Comparison of ENCODE assay signal across 26 mouse cellular contexts in the genomic region with DNA sequence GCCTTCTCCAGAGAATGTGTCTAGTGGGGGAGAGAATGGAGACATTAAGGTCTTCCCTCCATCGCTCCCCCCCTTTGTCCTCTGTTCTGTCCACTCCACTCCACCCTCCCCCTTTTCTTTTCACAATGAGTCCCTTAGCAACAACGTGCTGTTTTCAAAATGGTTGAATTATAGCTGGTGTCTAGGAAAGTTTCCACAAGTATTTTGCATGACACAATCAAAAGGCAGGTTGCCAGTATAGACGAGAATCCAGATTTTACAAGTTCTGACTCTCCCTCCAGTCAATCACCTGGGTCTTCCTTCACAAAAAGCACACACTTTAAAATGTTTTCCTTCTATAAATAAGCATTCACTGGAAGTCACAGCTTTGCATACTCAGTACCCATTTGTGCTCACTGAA. TPM values are rescaled to one million over a fixed set of nuclear protein-coding genes. Genes with fewer than 3 reads are reported as not detected.
"Had no signal": no experiment of that assay in that cellular context is flagged by ENCODE, and none has a peak within 500 bp of the region (broad histone marks: within the 10 kb centered on the region; RNA-seq: fewer than 3 reads in every experiment).

No protein-coding gene starts in this region.

- H3K36me3 ChIP-seq: intestine, embryonic 15.5 days; limb, embryonic 12.5 days; liver, embryonic 12.5 days; liver, embryonic 15.5 days; lung, embryonic 15.5 days; neural tube, embryonic 12.5 days; neural tube, embryonic 15.5 days; stomach, embryonic 15.5 days had no signal

- H3K9me3 ChIP-seq: intestine, embryonic 15.5 days; limb, embryonic 12.5 days; liver, embryonic 12.5 days; liver, embryonic 15.5 days; lung, embryonic 15.5 days; neural tube, embryonic 12.5 days; neural tube, embryonic 15.5 days; stomach, embryonic 15.5 days had no signal

- H3K9ac ChIP-seq: intestine, embryonic 15.5 days; limb, embryonic 12.5 days; liver, embryonic 12.5 days; liver, embryonic 15.5 days; lung, embryonic 15.5 days; neural tube, embryonic 12.5 days; neural tube, embryonic 15.5 days; stomach, embryonic 15.5 days had no signal

- H3K4me1 ChIP-seq: intestine, embryonic 15.5 days; liver, embryonic 12.5 days; lung, embryonic 15.5 days; stomach, embryonic 15.5 days had no signal

- H3K27me3 ChIP-seq: intestine, embryonic 15.5 days; limb, embryonic 12.5 days; lung, embryonic 15.5 days; neural tube, embryonic 12.5 days; neural tube, embryonic 15.5 days; stomach, embryonic 15.5 days had no signal

- DNase-seq: kidney, adult 11 months; kidney, adult 9 months; kidney, postnatal 25 days; layer of hippocampus, adult 9-11 months; lung, adult 18-20 months; lung, postnatal 36 days; midbrain, embryonic 14.5 days; right cerebral cortex, adult 18-20 months; right cerebral cortex, postnatal 14 days; spleen, adult 18-20 months; thymus, postnatal 25 days had no signal

- ATAC-seq: intestine, embryonic 15.5 days; liver, embryonic 12.5 days had no signal

- H3K4me2 ChIP-seq: intestine, embryonic 15.5 days; limb, embryonic 12.5 days; liver, embryonic 12.5 days; liver, embryonic 15.5 days; lung, embryonic 15.5 days; midbrain, embryonic 11.5 days; neural tube, embryonic 12.5 days; neural tube, embryonic 15.5 days; stomach, embryonic 15.5 days had no signal

- H3K4me3 ChIP-seq: intestine, embryonic 15.5 days; layer of hippocampus, adult 2 months; limb, embryonic 12.5 days; liver, embryonic 12.5 days; liver, embryonic 15.5 days; lung, embryonic 15.5 days; neural tube, embryonic 12.5 days; neural tube, embryonic 15.5 days; stomach, embryonic 15.5 days had no signal

- H3K27ac ChIP-seq: intestine, embryonic 15.5 days; layer of hippocampus, adult 2 months; limb, embryonic 12.5 days; liver, embryonic 12.5 days; liver, embryonic 15.5 days; lung, embryonic 15.5 days; neural tube, embryonic 12.5 days; neural tube, embryonic 15.5 days; stomach, embryonic 15.5 days had no signal

RNA-seq across cellular contexts. Expression of a gene that starts 4.6 kb away (rescaled TPM):
- total RNA-seq: layer of hippocampus, adult 2 months; layer of hippocampus, postnatal 25 days; left cerebral cortex, adult 18-20 months; left cerebral cortex, postnatal 25 days; megakaryocyte-erythroid progenitor cell, adult 5-6 weeks had no signal

RNA-seq across cellular contexts. Expression of a gene that starts 43.8 kb away (rescaled TPM):
- total RNA-seq: layer of hippocampus, adult 2 months; layer of hippocampus, postnatal 25 days; left cerebral cortex, postnatal 25 days; megakaryocyte-erythroid progenitor cell, adult 5-6 weeks had no signal
- polyA plus RNA-seq: intestine, embryonic 15.5 days; large intestine, adult 2 months; lung, embryonic 15.5 days; midbrain, embryonic 14.5 days; neural tube, embryonic 15.5 days had no signal
